Mouse (Mus musculus) cerebellum, postnatal 14 days (tissue): ENCODE results near the gene Gpatch2.

Experiments
- DNase-seq, 2 experiments: peaks; one replicate each; pipeline ENCODE4 v3.0.0; 2021; ENCODE audit warnings: mixed read lengths in 2 of 2

Gpatch2 gene

GRCm38 (mm10) chr1:187215181-187216116 lies at the start of gene Gpatch2, which contains the start of gene Spata17:
TSS of gene Gpatch2 (plus strand) at chr1:187215508.
TSS of gene Spata17 (minus strand) at chr1:187215465.
- peak; percentile 83 to 85 for DNase-seq

GRCm38 (mm10) chr1:187169646-187170045 lies 45.7 kb upstream of the Gpatch2 start:
- no peak for DNase-seq

GRCm38 (mm10) chr1:187170361-187170760 lies 44.9 kb upstream of the Gpatch2 start:
- no peak for DNase-seq

- no peak for DNase-seq
Measured at GRCm38 (mm10) chr1:187175991-187176390, 39.3 kb upstream of the Gpatch2 start.

GRCm38 (mm10) chr1:187178546-187178945 lies 36.8 kb upstream of the Gpatch2 start:
- DNase-seq: no peak

GRCm38 (mm10) chr1:187205506-187205905 lies 9.8 kb upstream of the Gpatch2 start:
- DNase-seq: no peak

- no peak for DNase-seq
Measured at GRCm38 (mm10) chr1:187209496-187209895, 5.8 kb upstream of the Gpatch2 start.

- DNase-seq: no peak
Measured at GRCm38 (mm10) chr1:187210736-187211135, 4.6 kb upstream of the Gpatch2 start.

- DNase-seq: no peak
Measured at GRCm38 (mm10) chr1:187216620-187217410, 1.5 kb downstream of the Gpatch2 start.

- DNase-seq: no peak
Measured at GRCm38 (mm10) chr1:187220756-187221155, 5.4 kb downstream of the Gpatch2 start.

- DNase-seq: no peak
Measured at GRCm38 (mm10) chr1:187226328-187227025, 11.2 kb downstream of the Gpatch2 start.

GRCm38 (mm10) chr1:187228414-187229146 lies 13.3 kb downstream of the Gpatch2 start:
- no peak for DNase-seq

GRCm38 (mm10) chr1:187230255-187230654 lies 14.9 kb downstream of the Gpatch2 start:
- no peak for DNase-seq

GRCm38 (mm10) chr1:187232196-187232955 lies 17.1 kb downstream of the Gpatch2 start:
- DNase-seq: no peak

- DNase-seq: peak; percentile 74 to 79
Measured at GRCm38 (mm10) chr1:187232996-187233615, 17.8 kb downstream of the Gpatch2 start.

- no peak for DNase-seq
Measured at GRCm38 (mm10) chr1:187235161-187235560, 19.9 kb downstream of the Gpatch2 start.

GRCm38 (mm10) chr1:187236296-187236695 lies 21.0 kb downstream of the Gpatch2 start:
- no peak for DNase-seq

GRCm38 (mm10) chr1:187238061-187238460 lies 22.8 kb downstream of the Gpatch2 start:
- no peak for DNase-seq

GRCm38 (mm10) chr1:187240304-187240703 lies 25.0 kb downstream of the Gpatch2 start:
- DNase-seq: no peak

- DNase-seq: no peak
Measured at GRCm38 (mm10) chr1:187241329-187241728, 26.0 kb downstream of the Gpatch2 start.

GRCm38 (mm10) chr1:187244734-187245133 lies 29.4 kb downstream of the Gpatch2 start:
- DNase-seq: no peak
